Mouse (Mus musculus): Measurements from ENCODE around the gene Tle2.

DNA sequence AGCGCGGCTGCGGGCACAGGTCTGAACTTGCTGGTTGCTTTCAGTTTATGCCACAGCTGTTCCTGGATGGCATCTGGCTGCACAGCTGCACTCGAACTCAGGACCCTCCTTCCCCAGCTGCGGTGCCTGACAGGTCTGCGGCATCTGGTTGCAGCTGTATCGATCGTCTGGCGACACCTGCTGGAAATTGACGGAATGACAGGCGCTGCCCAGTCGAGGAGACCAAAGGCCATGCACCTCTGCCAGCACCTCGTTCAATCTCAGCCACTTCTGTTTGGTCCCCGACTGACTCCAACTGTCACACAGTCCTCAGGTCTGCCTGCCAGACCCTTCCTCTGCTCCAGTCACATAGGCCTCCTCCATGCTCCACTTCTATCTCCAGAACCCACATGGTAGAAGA lies 47.6 kb upstream of the Tle2 start:
- TF ChIP-seq POLR2A (IDR thresholded peaks at IDR 0.05; ENCODE audit: control insufficient read depth in 1 of 2, insufficient read depth in 1 of 2, low read depth in 1 of 2, low read length in 2 of 2, poor library complexity in 1 of 2): no peak
- no peak for TF ChIP-seq TAL1 (IDR thresholded peaks at IDR 0.05; ENCODE audit: low read length)
- TF ChIP-seq JUND (IDR thresholded peaks at IDR 0.05; ENCODE audit: low read depth, low read length): no peak
- no peak for TF ChIP-seq MAX (IDR thresholded peaks at IDR 0.05; ENCODE audit: low read length)
- TF ChIP-seq ELF1 (IDR thresholded peaks at IDR 0.05; ENCODE audit: low read depth, low read length): no peak
- peak; percentile 96 to 100 (median 97) for TF ChIP-seq CTCF (IDR thresholded peaks at IDR 0.05 in 2 of 3, conservative IDR thresholded peaks at IDR 0.05 in 1 of 3; ENCODE audit: control insufficient read depth in 1 of 3, insufficient read depth in 1 of 3, low read depth in 2 of 3, low read length in 3 of 3, poor library complexity in 1 of 3, severe bottlenecking in 1 of 3)

Measured in MEL (cell line).